Mouse (Mus musculus): ENCODE data around the gene Gtf2f1.

Gtf2f1 gene

GRCm38 (mm10) chr17:56981049-56981448 lies 30.0 kb downstream of the Gtf2f1 start:
- in situ Hi-C loops (cut with MboI; ENCODE audit: unreplicated experiment in 2 of 2), result loop anchor here (25.0 kb wide), 1 partner anchor 1931 kb away; no protein-coding TSS in a partner anchor

- in situ Hi-C loops (cut with MboI; ENCODE audit: unreplicated experiment in 2 of 2), result loop anchor here (25.0 kb wide), 1 partner anchor 1933 kb away; no protein-coding TSS in a partner anchor
These were observed 31.6 kb downstream of the Gtf2f1 start for GRCm38 (mm10) chr17:56979524-56979923.

GRCm38 (mm10) chr17:56976531-56977390 lies 34.3 kb downstream of the Gtf2f1 start:
- in situ Hi-C loops (cut with MboI; ENCODE audit: unreplicated experiment in 2 of 2), result loop anchor here (25.0 kb wide), 1 partner anchor 1936 kb away; no protein-coding TSS in a partner anchor

DNA sequence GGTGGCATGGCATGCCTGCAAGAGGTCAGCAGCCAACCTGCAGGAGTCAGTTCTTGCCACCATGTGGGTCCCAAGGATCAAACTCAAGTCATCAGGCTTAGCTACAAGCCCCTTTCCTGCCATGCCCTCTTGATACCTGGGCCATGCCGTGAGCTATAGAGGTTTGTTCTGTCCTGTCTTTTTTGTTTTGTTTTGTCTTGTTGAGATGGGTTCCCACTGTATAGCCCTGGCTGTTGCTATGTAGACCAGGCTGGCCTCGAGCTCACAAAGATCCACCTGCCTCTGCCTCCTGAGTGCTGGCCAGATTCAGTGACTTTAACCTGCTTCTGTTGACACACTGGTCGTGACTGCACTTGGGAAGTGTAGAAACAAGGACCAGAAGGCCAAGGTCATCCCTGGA lies 35.7 kb downstream of the Gtf2f1 start:
- in situ Hi-C loops (cut with MboI; ENCODE audit: unreplicated experiment in 2 of 2), result loop anchor here (25.0 kb wide), 1 partner anchor 1937 kb away; no protein-coding TSS in a partner anchor

GRCm38 (mm10) chr17:56974708-56975240 lies 36.3 kb downstream of the Gtf2f1 start:
- in situ Hi-C loops (cut with MboI; ENCODE audit: unreplicated experiment in 2 of 2), result loop anchor here (25.0 kb wide), 1 partner anchor 1938 kb away; no protein-coding TSS in a partner anchor

DNA sequence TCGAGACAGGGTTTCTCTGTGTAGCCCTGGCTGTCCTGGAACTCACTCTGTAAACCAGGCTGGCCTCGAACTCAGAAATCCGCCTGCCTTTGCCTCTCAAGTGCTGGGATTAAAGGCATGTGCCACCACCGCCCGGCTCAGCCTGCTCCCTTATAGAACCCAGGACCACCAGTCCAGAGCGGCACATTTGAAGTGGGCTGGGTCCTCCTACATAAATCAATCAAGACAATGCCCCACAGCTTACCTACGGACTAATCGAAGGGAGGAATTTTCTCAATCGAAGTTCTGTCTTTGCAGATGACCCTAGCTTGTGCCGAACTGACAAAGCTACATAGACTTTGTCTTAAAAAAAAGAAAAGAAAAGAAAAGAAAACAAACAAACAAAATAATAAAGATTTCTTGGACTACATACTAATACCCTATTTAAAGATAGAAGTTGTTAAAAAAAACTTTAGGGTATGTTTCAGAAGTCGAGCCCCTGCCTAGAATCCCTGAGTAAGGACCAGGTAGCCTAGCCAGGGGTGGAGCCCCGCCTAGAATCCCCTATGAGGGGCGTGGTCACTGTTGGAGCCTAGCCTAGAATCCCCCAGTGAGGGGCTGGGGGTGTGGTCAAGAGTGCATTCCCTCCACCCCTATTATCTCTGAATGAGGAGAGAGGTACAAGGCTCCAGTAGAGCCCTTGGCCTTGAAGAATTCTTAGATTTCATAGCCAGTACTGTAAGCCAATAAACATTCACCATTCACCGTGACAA lies 37.0 kb downstream of the Gtf2f1 start:
- in situ Hi-C loops (cut with MboI; ENCODE audit: unreplicated experiment in 2 of 2), result no loop called here

DNA sequence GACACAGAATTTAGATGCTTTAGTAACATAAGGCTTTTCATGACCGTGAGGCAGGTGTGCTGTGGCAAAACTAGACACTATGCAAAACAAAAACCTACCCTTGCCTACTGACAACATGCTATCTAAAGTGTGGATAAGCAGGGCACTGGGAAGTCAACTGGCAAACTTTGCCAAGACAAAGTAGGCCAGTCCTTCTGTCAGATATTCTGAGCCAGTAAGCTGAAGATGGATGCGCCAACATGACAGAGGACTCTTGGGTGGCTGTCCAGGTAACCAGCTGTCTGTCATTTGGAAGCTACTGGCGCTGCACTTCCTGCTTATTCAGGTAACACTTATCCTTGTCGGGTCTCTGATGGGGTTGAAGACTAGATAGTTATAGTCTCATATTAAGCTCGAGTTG lies 41.0 kb downstream of the Gtf2f1 start:
- in situ Hi-C loops (cut with MboI; ENCODE audit: unreplicated experiment in 2 of 2), result no loop called here

GRCm38 (mm10) chr17:56969321-56969720 lies 41.8 kb downstream of the Gtf2f1 start:
- in situ Hi-C loops (cut with MboI; ENCODE audit: unreplicated experiment in 2 of 2), result no loop called here

DNA sequence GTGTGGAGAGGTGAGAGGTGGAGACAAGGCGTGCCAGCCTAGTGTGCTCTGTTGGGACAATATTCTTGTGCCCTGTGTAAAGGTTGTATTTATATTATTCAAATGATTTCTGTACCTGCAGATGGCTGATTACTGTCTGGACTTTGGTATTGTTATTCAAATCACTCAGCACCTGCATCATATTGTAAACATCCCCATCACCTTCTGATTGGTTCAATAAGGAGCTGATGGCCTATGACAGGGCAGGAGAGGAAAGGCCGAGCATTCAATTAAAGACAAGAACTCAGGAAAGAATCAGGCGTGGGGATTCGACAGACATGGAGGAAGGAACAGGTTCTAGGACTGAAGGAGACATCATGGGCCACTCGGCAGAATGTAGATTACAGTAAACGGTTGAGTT lies 47.4 kb downstream of the Gtf2f1 start:
- in situ Hi-C loops (cut with MboI; ENCODE audit: unreplicated experiment in 2 of 2), result no loop called here

GRCm38 (mm10) chr17:56962642-56963405 lies 48.3 kb downstream of the Gtf2f1 start:
- in situ Hi-C loops (cut with MboI; ENCODE audit: unreplicated experiment in 2 of 2), result no loop called here

DNA sequence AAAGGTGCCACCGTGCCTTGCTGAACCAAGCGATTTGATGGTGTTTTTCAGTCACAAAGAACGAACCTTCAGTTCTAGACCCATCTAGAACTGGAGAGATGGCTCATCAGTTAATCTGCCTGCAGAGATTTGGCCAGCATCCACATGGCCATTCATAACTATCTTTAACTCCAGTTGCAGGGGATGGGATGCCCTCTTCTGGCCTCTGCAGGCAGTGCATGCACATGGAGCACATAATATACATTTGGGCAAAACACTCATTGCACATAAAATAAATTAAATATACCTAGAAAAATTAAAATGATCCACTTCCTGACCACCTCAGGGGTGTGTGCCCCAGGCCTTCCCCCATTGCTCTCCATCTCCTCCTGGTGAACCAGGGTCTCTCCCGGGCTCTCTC lies 49.2 kb downstream of the Gtf2f1 start:
- in situ Hi-C loops (cut with MboI; ENCODE audit: unreplicated experiment in 2 of 2), result no loop called here

GRCm38 (mm10) chr17:56958667-56959066 lies 52.4 kb downstream of the Gtf2f1 start:
- in situ Hi-C loops (cut with MboI; ENCODE audit: unreplicated experiment in 2 of 2), result no loop called here

GRCm38 (mm10) chr17:56957763-56958429 lies 53.2 kb downstream of the Gtf2f1 start:
- in situ Hi-C loops (cut with MboI; ENCODE audit: unreplicated experiment in 2 of 2), result no loop called here

DNA sequence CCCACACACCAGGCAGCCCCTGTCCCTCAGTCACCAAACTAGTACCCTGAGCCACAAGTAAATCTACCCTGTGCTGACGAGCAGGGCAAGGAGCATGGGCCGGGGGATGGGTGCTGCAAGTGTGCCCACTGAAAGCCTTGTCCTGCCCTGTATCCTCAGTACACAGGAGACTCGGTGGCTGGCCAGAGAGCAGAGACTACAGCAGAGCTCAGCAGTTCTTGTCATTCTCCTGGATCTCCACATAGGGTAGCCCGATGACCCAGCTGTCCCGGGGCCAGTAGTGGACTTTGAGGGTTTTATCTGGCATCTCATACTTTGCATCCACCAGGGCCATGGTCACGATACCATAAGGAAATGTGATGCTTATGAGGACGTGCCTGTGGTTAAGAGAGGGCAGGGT lies 56.2 kb downstream of the Gtf2f1 start:
- in situ Hi-C loops (cut with MboI; ENCODE audit: unreplicated experiment in 2 of 2), result loop anchor here (5.0 kb wide), 2 partner anchors 58 to 148 kb away; no protein-coding TSS in a partner anchor
